Mouse (Mus musculus) myocyte (in vitro differentiated cells): ENCODE data around the gene Aff4. TPM values are rescaled to one million over a fixed set of nuclear protein-coding genes. Genes with fewer than 3 reads are reported as not detected.

Source experiments
- H3K27me3 ChIP-seq: one replicate; pipeline ENCODE4 v1.6.1; 2011; ENCODE audit not compliant: control insufficient read depth, insufficient read depth, insufficient read length
- H3K36me3 ChIP-seq: one replicate; pipeline ENCODE4 v1.6.1; 2011; ENCODE audit not compliant: control insufficient read depth, insufficient read depth
- H3K4me2 ChIP-seq: one replicate; pipeline ENCODE4 v1.6.1; 2011; ENCODE audit warnings: low read depth, control low read depth
- H3K4me3 ChIP-seq: one replicate; pipeline ENCODE4 v1.5.1; 2011; ENCODE audit warnings: mild to moderate bottlenecking, control low read depth, moderate library complexity
- H3K79me2 ChIP-seq: one replicate; pipeline ENCODE4 v1.6.1; 2011; ENCODE audit not compliant: control insufficient read depth, insufficient read depth
- H3ac ChIP-seq: one replicate; pipeline ENCODE4 v1.6.1; 2011; ENCODE audit not compliant: control insufficient read depth, insufficient read length
- CEBPB ChIP-seq: IDR thresholded peaks from 2 replicates; pipeline ENCODE4 v1.6.1; 2011; ENCODE audit warnings: mild to moderate bottlenecking, moderate library complexity; ENCODE audit not compliant: poor library complexity, insufficient read depth, severe bottlenecking
- E2F4 ChIP-seq: IDR thresholded peaks from one replicate; pipeline ENCODE4 v1.6.1; 2011; ENCODE audit warnings: mild to moderate bottlenecking, control low read depth, moderate library complexity; ENCODE audit not compliant: insufficient read depth
- MAX ChIP-seq: IDR thresholded peaks from one replicate; pipeline ENCODE4 v1.6.1; 2011; ENCODE audit warnings: low read depth, mild to moderate bottlenecking, control low read depth
- MYOD1 ChIP-seq, 3 experiments: IDR thresholded peaks; one replicate each; pipeline ENCODE4 v1.6.1; 2011; ENCODE audit warnings: control low read depth in 2 of 3, low read depth in 2 of 3, mild to moderate bottlenecking in 2 of 3, moderate library complexity in 1 of 3; ENCODE audit not compliant: insufficient read length in 2 of 3, control insufficient read depth in 1 of 3
- MYOG ChIP-seq, 3 experiments: IDR thresholded peaks; one replicate each; pipeline ENCODE4 v1.6.1; 2011; ENCODE audit warnings: control low read depth in 2 of 3, low read depth in 2 of 3, mild to moderate bottlenecking in 2 of 3; ENCODE audit not compliant: insufficient read length in 2 of 3, control insufficient read depth in 1 of 3, insufficient read depth in 1 of 3
- POLR2A ChIP-seq: IDR thresholded peaks from one replicate; pipeline ENCODE4 v1.6.1; 2011; ENCODE audit warnings: low read depth, mild to moderate bottlenecking, control low read depth, moderate library complexity; ENCODE audit not compliant: insufficient read length
- POLR2AphosphoS2 ChIP-seq: IDR thresholded peaks from one replicate; pipeline ENCODE4 v1.6.1; 2011; ENCODE audit warnings: low read depth, control low read depth; ENCODE audit not compliant: insufficient read length
- REST ChIP-seq: IDR thresholded peaks from one replicate; pipeline ENCODE4 v1.6.1; 2011; ENCODE audit warnings: mild to moderate bottlenecking, control low read depth, moderate library complexity; ENCODE audit not compliant: insufficient read depth, insufficient read length
- SRF ChIP-seq: IDR thresholded peaks from one replicate; pipeline ENCODE4 v1.6.1; 2011; ENCODE audit warnings: low read depth; ENCODE audit not compliant: control insufficient read depth, insufficient read length
- TCF12 ChIP-seq: IDR thresholded peaks from one replicate; pipeline ENCODE4 v1.6.1; 2011; ENCODE audit warnings: mild to moderate bottlenecking, control low read depth; ENCODE audit not compliant: poor library complexity, insufficient read depth, severe bottlenecking
- TCF3 ChIP-seq: IDR thresholded peaks from one replicate; pipeline ENCODE4 v1.6.1; 2011; ENCODE audit warnings: low read depth, control low read depth; ENCODE audit not compliant: insufficient read length
- USF1 ChIP-seq: IDR thresholded peaks from one replicate; pipeline ENCODE4 v1.6.1; 2011; ENCODE audit warnings: low read depth, mild to moderate bottlenecking, control low read depth, moderate library complexity
- polyA plus RNA-seq: library from polyadenylated mRNA; unstranded; fragments of >200 nt; fragmentation: generic; extraction: Trizol; gene quantifications from one replicate; pipeline ENCODE4 v1.2.1, GENCODE M21; 2012; ENCODE audit warnings: missing spikeins

Aff4 gene
- polyA plus RNA-seq, 1 experiment: 15.6 TPM

DNA sequence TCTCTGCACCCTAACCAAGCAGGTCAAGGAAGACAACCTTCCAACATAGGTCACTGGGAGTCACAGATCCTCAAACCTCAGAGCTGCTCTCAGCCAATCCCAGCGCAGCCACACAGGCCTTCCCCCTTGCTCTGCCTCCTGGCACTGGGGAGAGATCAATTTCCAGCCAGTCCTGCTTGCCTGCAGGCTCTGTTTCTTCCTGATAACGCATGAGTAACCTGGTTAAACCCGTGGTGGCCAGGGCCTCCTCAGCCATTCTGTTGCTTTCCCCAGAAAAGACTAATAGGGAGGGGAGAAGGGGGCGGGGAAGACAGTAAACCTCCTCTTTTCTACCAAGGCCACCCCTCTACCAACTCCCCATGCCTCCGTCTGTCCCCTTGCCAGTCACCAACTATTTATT, 111.1 kb downstream of the Aff4 start:
- H3K79me2 ChIP-seq: no peaks in the 10 kb centered on the region
- no peak overlapping the region for H3K4me3 ChIP-seq
- no peak for TF ChIP-seq TCF3
- TF ChIP-seq E2F4: no peak
- no peak for TF ChIP-seq TCF12
- TF ChIP-seq MYOD1 (IDR thresholded peaks at IDR 0.05; ENCODE audit: control insufficient read depth in 1 of 3, insufficient read length in 2 of 3, low read depth in 2 of 3): no peak
- no peak for TF ChIP-seq POLR2A
- TF ChIP-seq POLR2AphosphoS2: no peak
- TF ChIP-seq USF1: no peak
- no peak for TF ChIP-seq REST
- TF ChIP-seq SRF: no peak
- TF ChIP-seq CEBPB: no peak
- no peak for TF ChIP-seq MAX
- TF ChIP-seq MYOG (IDR thresholded peaks at IDR 0.05; ENCODE audit: control insufficient read depth in 1 of 3, insufficient read depth in 1 of 3, insufficient read length in 2 of 3, low read depth in 2 of 3): no peak
- no peaks in the 10 kb centered on the region for H3K27me3 ChIP-seq
- no peaks in the 10 kb centered on the region for H3K36me3 ChIP-seq
- H3K4me2 ChIP-seq: no peak overlapping the region
- no peak overlapping the region for H3ac ChIP-seq

DNA sequence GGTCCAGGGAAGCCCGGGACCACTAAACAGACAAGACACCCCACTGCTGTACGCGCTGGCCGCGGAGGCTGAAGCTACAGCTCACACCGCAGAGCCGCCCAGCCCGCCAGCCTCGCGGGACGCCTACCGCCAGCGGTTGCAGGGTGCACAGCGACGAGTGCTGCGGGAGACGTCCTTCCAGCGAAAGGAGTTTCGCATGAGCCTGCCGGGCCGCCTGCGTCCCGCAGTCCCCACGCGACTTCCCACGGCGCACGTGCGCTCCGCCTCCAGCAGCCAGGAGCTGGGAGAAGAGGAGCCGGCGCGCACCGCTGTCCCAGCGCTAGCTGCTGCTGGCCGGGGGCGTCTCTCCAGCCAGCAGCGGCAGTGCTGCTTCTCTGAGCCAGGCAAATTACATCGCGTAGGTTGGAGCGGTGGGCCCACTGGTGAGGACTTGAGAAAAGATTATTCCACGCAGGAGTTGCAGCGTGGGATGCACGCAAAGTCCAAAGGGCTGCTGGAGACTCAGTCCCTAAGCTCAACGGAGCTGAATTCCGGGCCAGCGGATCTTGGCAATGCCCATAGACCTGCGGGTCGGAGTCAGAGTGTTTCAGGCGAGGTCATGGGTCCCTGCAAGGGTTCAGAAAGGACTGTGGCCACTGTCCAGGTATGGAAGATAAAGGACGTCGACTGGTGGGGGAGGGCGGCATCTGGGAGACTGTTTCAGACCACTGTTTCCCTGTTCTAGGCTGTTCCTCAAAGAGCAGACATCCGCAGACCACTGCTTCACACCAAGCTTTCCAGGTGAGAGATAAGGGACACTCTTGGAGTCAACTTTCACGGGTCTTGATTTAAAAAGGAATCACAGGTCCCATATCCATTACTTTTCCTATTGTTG, 113.2 kb downstream of the Aff4 start:
- H3K36me3 ChIP-seq: no peaks in the 10 kb centered on the region
- TF ChIP-seq POLR2A (no peak), E2F4 (no peak), REST (no peak)
- H3K4me3 ChIP-seq: no peak overlapping the region
- H3ac ChIP-seq: no peak overlapping the region
- H3K79me2 ChIP-seq: no peaks in the 10 kb centered on the region
- no peak overlapping the region for H3K4me2 ChIP-seq
- H3K27me3 ChIP-seq: no peaks in the 10 kb centered on the region

DNA sequence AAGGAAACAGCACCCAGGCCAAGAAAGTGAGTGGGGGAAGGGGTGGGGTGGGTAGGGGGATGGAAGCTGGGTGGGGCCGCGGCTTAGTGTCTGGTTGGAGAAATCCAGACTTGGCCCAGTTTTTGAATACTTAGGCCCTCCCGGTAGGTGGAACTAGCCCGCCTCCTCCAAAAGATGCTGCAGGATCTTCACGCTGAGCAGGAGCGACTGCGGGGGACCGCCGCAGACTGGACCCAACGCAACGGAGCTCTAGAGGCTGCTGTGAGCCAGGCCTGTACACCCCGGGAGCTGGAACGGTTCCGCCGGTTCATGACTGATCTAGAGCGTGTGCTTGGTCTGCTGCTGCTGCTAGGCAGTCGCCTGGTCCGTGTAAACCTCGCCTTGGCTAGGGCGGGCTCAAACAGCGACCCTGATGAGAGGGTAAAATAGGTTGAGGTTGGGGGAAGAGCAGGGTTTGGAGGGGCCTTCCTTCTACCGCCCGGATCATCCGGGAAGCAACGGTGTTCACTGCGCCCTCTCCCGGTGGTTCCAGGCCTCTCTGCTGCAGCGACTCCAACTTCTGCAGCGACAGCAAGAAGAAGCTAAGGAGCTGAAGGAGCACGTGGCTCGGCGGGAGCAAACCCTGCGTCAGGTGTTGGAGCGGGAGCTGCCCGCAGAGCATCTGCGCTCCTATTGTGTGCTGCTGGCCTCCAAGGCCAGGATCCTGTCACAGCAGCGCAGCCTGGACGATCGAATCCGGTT, 115.8 kb downstream of the Aff4 start:
- H3K36me3 ChIP-seq: no peaks in the 10 kb centered on the region
- TF ChIP-seq POLR2A (no peak), MYOG (IDR thresholded peaks at IDR 0.05; ENCODE audit: control insufficient read depth in 1 of 3, insufficient read depth in 1 of 3, insufficient read length in 2 of 3, low read depth in 2 of 3) (no peak), TCF12 (no peak), MAX (no peak), CEBPB (no peak), REST (no peak), TCF3 (no peak), POLR2AphosphoS2 (no peak), SRF (no peak), E2F4 (no peak), USF1 (no peak), MYOD1 (IDR thresholded peaks at IDR 0.05; ENCODE audit: control insufficient read depth in 1 of 3, insufficient read length in 2 of 3, low read depth in 2 of 3) (no peak)
- no peaks in the 10 kb centered on the region for H3K79me2 ChIP-seq
- no peak overlapping the region for H3K4me2 ChIP-seq
- no peak overlapping the region for H3ac ChIP-seq
- H3K4me3 ChIP-seq: no peak overlapping the region
- H3K27me3 ChIP-seq: no peaks in the 10 kb centered on the region

DNA sequence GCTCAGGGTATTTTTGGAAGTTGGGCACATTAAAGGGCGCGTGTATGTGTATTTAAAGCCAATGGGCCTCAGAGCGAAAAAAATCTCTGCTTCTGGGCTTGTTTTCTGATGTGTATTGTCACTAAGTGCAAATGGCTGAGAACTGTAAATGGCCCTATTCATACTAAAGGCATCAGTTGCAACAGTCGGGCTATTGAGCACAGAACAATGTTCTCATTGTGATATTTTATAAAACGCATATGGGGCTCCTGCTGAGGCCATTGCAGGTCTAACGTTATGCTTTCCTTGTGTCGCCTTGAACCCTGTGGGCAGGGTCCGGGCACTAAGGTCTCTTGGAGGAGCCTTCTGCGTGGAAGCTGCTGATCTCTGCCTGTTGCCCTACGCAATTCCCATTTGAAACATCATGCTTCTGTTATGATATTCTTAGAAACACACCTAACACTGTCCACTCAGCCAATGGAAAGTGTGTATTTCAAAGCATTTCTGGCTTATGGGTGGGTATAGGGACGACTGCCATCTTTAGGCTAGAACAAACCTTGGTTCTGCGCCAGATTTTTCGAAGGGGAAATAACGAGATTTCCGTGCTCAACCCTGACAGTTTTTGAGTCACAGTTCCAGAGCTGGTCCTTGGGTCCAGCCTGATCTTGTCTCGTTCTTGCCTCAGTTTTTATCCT, 118.8 kb downstream of the Aff4 start:
- TF ChIP-seq TCF12 (no peak), MAX (no peak), MYOG (IDR thresholded peaks at IDR 0.05; ENCODE audit: control insufficient read depth in 1 of 3, insufficient read depth in 1 of 3, insufficient read length in 2 of 3, low read depth in 2 of 3) (no peak), SRF (no peak), MYOD1 (IDR thresholded peaks at IDR 0.05; ENCODE audit: control insufficient read depth in 1 of 3, insufficient read length in 2 of 3, low read depth in 2 of 3) (no peak), E2F4 (no peak), TCF3 (no peak), POLR2A (no peak), POLR2AphosphoS2 (no peak), REST (no peak), USF1 (no peak), CEBPB (no peak)
- Histone ChIP-seq H3ac (no peak overlapping the region), H3K4me2 (peak overlapping the region; percentile 66), H3K36me3 (no peaks in the 10 kb centered on the region), H3K79me2 (no peaks in the 10 kb centered on the region), H3K4me3 (no peak overlapping the region), H3K27me3 (peaks cover 7% of the 10 kb centered on the region)
